Mouse (Mus musculus) cortical plate, adult 2 months (tissue): ENCODE data around the gene Arhgef10l. TPM values are rescaled to one million over a fixed set of nuclear protein-coding genes. Genes with fewer than 3 reads are reported as not detected.
"Not testable (repeated sequence)": the region's sequence is repeated elsewhere in the genome, so short reads cannot be mapped to it uniquely, and the experiment has no call there.

Experiments
- H3K27ac ChIP-seq: fragments of 200-500 bp; 2 replicates; pipeline ENCODE4 v1.5.1; 2012; ENCODE audit warnings: low read length, control low read depth, inconsistent platforms; ENCODE audit not compliant: insufficient read depth
- H3K4me1 ChIP-seq: fragments of 200-500 bp; 2 replicates; pipeline ENCODE4 v1.6.1; 2011; ENCODE audit warnings: low read length; ENCODE audit not compliant: control insufficient read depth, insufficient read depth
- H3K4me3 ChIP-seq: fragments of 200-500 bp; 2 replicates; pipeline ENCODE4 v1.5.1; 2011; ENCODE audit warnings: mild to moderate bottlenecking, low read length, control low read depth; ENCODE audit not compliant: insufficient read depth
- CTCF ChIP-seq: fragments of 200-500 bp; IDR thresholded peaks from 2 replicates; pipeline ENCODE4 v1.5.1; 2011; ENCODE audit warnings: mild to moderate bottlenecking, control low read depth, low read length; ENCODE audit not compliant: insufficient read depth; ENCODE audit errors: extremely low read depth
- POLR2A ChIP-seq: fragments of 200-500 bp; IDR thresholded peaks from 2 replicates; pipeline ENCODE4 v1.6.1; 2011; ENCODE audit warnings: mild to moderate bottlenecking, low read length, control low read depth; ENCODE audit not compliant: insufficient read depth; ENCODE audit errors: extremely low read depth
- polyA plus RNA-seq: library from polyadenylated mRNA; depleted of rRNA; stranded (reverse); fragments of >200 nt; gene quantifications from 2 replicates; pipeline ENCODE4 v1.2.3, GENCODE M21; 2012

Arhgef10l gene
- polyA plus RNA-seq, 1 experiment, result 34.5 TPM

DNA sequence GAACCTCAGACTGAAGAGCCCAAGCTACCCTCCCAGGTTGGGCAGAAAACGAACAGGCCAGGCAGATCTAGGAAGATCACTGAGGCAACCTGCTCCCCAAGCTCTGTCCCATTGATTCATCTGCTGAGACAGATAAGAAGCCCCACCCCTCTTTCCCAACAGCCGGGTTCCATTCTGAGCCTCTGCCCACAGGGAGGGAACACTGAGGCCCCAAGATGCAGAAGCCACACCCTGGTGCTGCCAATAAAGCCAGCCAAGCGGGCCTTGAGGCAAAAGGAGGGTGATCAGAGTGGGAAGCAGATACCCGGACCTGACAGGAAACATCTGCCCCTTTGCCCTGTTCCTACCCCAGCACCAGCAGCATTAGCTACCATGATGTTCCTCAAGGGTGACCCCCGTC lies 81.6 kb downstream of the Arhgef10l start:
- Histone ChIP-seq H3K4me1 (no peaks in the 10 kb centered on the region), H3K27ac (no peak overlapping the region), H3K4me3 (no peak overlapping the region)
- TF ChIP-seq CTCF (no peak), POLR2A (no peak)

- TF ChIP-seq POLR2A, result no peak
- no peak for TF ChIP-seq CTCF
- no peak overlapping the region for H3K27ac ChIP-seq
- H3K4me3 ChIP-seq, result no peak overlapping the region
Observed at GRCm38 (mm10) chr4:140582390-140583088, 83.3 kb downstream of the Arhgef10l start.

GRCm38 (mm10) chr4:140581730-140582389 lies 84.0 kb downstream of the Arhgef10l start:
- Histone ChIP-seq H3K4me1 (no peaks in the 10 kb centered on the region), H3K4me3 (no peak overlapping the region), H3K27ac (no peak overlapping the region)
- TF ChIP-seq CTCF (no peak), POLR2A (no peak)

More at GRCm38 (mm10) chr4:140582390-140583088, 83.3 kb downstream of the Arhgef10l start:
- no peaks in the 10 kb centered on the region for H3K4me1 ChIP-seq

GRCm38 (mm10) chr4:140581341-140581729 lies 84.5 kb downstream of the Arhgef10l start:
- Histone ChIP-seq H3K4me3 (no peak overlapping the region), H3K4me1 (no peaks in the 10 kb centered on the region), H3K27ac (peak overlapping the region; percentile 7; the same call in 1 of the 2 replicates)
- TF ChIP-seq POLR2A (no peak), CTCF (no peak)

GRCm38 (mm10) chr4:140580866-140581265 lies 84.9 kb downstream of the Arhgef10l start:
- no peak for TF ChIP-seq CTCF
- TF ChIP-seq POLR2A, result no peak
- Histone ChIP-seq H3K27ac (no peak overlapping the region), H3K4me3 (no peak overlapping the region), H3K4me1 (no peaks in the 10 kb centered on the region)

- no peak overlapping the region for H3K4me3 ChIP-seq
- TF ChIP-seq POLR2A (no peak), CTCF (no peak)
- no peaks in the 10 kb centered on the region for H3K4me1 ChIP-seq
- no peak overlapping the region for H3K27ac ChIP-seq
Observed at GRCm38 (mm10) chr4:140579576-140579975, 86.2 kb downstream of the Arhgef10l start.

DNA sequence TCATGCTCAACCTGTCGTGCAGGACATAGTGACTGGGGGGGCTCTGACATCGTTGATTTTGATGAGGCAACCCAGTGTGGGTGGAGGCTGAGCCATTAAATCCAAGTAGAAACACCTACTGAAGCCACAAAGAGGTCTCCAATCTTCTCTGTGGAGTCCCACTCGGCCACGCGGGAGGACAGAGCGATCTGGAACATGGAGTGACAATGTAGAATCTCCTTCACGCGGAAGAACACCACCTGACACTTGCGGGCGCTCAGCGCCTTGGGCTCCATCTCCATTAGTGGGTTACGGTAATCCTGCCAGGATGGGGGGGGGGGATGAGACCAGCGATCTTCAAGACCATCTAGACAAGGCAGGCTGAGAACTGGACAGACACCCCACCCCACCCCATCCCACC lies 86.7 kb downstream of the Arhgef10l start:
- TF ChIP-seq POLR2A (no peak), CTCF (no peak)
- Histone ChIP-seq H3K4me1 (no peaks in the 10 kb centered on the region), H3K27ac (no peak overlapping the region), H3K4me3 (no peak overlapping the region)

GRCm38 (mm10) chr4:140576628-140577027 lies 89.2 kb downstream of the Arhgef10l start:
- Histone ChIP-seq H3K4me3 (no peak overlapping the region), H3K4me1 (no peaks in the 10 kb centered on the region), H3K27ac (no peak overlapping the region)
- no peak for TF ChIP-seq POLR2A
- no peak for TF ChIP-seq CTCF

DNA sequence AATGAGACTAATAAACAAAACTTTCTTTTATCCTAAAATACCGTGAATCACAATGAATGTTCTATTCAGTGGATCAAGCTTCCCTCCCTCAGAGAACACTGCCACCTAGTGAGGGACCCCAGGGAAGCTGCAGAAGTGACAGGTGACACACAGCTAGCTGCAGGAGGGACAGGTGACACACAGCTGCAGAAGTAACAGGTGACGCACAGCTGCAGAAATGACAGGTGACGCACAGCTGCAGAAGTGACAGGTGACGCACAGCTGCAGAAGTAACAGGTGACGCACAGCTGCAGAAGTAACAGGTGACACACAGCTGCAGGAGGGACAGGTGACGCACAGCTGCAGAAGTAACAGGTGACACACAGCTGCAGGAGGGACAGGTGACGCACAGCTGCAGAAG lies 90.9 kb downstream of the Arhgef10l start:
- H3K27ac ChIP-seq, H3K4me1 ChIP-seq, H3K4me3 ChIP-seq: not testable (repeated sequence)
- peak; percentile 27; the same call in 1 of the 2 replicates for TF ChIP-seq CTCF

DNA sequence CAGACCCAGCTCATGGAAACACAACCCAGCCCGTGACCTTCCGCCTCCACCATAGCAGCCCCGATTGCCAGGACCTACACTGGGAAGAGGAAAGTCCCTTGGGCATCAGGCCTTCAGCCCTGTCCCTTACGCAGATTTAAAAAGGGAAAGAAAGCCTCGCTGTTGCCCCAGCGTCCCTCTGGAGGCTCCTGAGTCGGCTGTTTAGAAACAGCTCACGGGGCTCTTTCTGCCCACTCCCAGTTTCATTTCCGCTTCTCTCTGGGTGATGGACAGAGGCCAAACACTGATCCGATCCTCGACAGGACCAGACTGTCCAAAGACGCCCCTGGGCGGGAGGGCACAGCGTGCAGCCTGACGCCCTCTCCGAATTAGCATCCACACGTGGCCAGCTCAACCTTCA lies 93.4 kb downstream of the Arhgef10l start:
- Histone ChIP-seq H3K27ac (no peak overlapping the region), H3K4me3 (no peak overlapping the region), H3K4me1 (no peaks in the 10 kb centered on the region)
- TF ChIP-seq CTCF (no peak), POLR2A (no peak)

DNA sequence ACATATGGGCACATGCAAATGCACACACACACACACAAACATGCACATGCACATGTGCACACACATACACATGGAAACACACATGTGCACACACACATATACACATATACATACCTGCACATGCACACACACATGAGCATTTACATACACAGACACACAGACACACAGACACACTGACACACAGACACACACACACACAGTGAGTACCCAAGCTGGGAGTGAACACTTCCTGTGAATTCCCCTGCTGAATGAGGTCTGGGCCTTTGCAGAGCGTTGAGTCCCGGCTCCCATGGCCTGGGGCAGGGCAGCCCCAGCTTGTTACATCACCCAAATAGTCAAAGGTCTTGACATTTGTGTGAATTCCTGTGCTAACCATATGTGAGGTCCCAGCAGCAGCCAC lies 96.4 kb downstream of the Arhgef10l start:
- Histone ChIP-seq H3K27ac (no peak overlapping the region), H3K4me1 (no peaks in the 10 kb centered on the region), H3K4me3 (no peak overlapping the region)
- TF ChIP-seq CTCF (no peak), POLR2A (no peak)
